Mouse (Mus musculus) spleen, postnatal 10 days (tissue): ENCODE results near the gene Atf3.

Experiments
- DNase-seq, 2 experiments: peaks; one replicate each; pipeline ENCODE4 v3.0.0; 2021 to 2022; ENCODE audit warnings: low spot score in 2 of 2

The Atf3 gene

DNA sequence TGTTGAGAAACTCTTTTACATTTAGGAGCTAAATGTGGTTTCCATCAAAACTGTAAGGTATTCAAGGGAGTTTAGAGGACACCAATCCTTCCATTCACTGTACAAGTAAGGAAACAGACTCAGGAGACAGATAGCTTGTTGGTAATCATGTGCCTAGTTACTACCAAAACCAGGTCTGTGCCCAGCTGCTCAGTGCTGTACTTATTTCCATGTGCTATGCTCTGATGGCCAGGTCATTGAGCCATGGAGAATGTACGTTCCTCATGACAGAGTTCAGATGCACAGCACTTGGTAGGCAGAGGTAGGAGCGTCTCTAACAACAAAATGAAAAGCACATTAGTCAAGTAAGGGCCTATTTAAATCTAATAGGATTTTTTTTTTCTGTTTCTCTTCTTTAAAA lies 8.7 kb upstream of the Atf3 start:
- DNase-seq, result no peak

- DNase-seq, result no peak
These were observed 7.9 kb upstream of the Atf3 start for GRCm38 (mm10) chr1:191225771-191226170.

DNA sequence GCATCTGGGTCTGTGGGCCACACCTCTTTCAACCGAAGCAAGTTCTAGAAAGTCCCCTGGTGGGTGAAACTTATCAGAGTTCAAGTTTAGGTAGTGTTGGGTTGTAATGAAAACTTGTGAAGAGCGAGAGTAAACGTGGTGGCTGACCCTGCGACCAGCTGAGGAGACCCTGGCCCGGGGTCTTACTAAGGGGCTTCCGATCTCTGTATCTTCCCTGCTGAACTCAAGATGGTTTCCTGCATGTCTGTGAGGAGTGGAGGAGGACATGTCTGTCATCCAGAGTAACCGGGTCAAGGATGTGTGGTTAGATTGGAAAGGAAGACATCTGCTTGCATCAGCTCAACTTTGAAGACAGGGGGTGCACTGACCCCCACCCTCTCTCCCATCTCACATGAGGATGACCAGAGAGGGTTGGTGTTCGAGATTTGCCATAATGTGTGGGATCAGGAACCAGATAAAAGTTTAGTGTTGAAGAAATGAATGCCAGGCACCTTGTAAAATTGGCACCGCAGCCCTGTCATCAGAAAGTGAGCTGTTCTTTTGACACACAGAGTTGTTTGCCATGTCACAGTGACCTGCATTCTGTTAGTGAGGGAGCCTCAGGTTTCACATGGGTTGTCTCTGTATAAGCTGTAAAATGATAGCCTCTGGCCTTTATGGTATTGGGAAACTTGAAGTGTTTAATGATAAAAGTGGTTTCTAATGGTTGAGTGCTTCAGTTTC lies 7.3 kb upstream of the Atf3 start:
- DNase-seq, result no peak

- DNase-seq, result peak; percentile 82 to 95
These were observed 6.6 kb upstream of the Atf3 start for GRCm38 (mm10) chr1:191224302-191224980.

- DNase-seq, result peak in 1 of 2 experiments; percentile 28
These were observed 6.1 kb upstream of the Atf3 start for GRCm38 (mm10) chr1:191223930-191224301.

- no peak for DNase-seq
These were observed 4.2 kb upstream of the Atf3 start for GRCm38 (mm10) chr1:191222031-191222430.

GRCm38 (mm10) chr1:191220588-191220987 lies 2.7 kb upstream of the Atf3 start:
- no peak for DNase-seq

GRCm38 (mm10) chr1:191219748-191220147 lies 1.9 kb upstream of the Atf3 start:
- DNase-seq, result no peak

- no peak for DNase-seq
These were observed 744 bp upstream of the Atf3 start for GRCm38 (mm10) chr1:191218583-191218982.

GRCm38 (mm10) chr1:191215776-191216661 lies 1.8 kb downstream of the Atf3 start:
- DNase-seq, result no peak

- no peak for DNase-seq
These were observed 6.7 kb downstream of the Atf3 start for GRCm38 (mm10) chr1:191211096-191211495.

DNA sequence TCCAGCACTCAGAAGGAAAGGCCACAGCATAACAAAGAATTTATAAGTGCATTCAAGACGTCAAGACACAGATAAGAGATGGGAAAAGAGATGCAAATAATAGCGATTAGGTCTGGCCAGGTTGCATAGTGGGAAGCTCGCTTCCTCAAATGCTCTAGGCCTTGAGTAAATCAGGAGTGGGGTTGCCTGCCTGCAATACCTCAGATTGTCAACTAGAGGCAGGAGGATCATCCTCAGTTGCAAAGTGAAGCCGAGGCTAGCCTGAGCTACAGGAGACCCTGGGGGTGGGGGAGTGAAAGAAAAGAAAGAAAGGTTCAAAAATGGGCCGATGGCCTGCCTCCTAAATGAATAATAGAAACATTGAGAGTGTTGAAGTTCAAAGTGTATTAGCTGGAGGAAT lies 12.0 kb downstream of the Atf3 start:
- DNase-seq, result no peak

DNA sequence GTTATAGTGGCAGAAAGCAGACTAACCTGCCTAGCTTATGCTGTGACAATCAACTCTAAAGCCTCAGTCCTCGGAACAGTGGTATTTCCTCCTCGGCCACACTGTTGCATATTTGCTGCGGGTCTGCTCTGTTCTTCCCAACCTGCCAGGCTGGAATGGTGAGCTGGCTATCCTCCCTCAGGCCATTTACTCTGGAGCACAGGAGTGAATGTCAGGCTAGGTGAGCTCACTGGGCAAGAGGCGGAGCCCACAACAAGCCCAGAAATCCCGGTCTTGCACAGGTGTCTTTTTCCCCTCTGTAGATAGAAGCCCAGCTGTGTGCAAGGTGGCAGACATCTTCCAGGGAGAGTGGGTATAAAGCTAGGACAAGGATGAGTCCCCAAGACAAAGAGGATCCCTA lies 13.0 kb downstream of the Atf3 start:
- no peak for DNase-seq

DNA sequence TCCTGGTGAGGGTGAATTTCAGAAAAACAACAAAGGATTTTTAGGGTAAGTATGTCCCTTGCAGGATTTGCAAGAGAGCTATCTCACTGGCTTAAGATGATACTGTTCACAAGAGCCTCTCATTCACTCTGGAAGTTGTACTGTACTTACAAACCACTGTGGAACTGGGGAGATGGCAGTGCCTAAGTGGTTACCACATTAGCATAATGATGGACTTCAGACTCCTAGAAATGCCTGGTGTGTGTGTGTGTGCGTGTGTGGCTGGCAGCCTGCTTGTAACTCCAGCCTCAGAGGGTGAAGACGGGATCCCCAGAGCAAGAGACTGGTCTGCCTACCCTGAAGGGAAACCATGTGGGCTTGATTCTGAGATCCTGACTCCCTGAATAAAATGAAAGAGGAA lies 14.3 kb downstream of the Atf3 start:
- DNase-seq, result no peak

DNA sequence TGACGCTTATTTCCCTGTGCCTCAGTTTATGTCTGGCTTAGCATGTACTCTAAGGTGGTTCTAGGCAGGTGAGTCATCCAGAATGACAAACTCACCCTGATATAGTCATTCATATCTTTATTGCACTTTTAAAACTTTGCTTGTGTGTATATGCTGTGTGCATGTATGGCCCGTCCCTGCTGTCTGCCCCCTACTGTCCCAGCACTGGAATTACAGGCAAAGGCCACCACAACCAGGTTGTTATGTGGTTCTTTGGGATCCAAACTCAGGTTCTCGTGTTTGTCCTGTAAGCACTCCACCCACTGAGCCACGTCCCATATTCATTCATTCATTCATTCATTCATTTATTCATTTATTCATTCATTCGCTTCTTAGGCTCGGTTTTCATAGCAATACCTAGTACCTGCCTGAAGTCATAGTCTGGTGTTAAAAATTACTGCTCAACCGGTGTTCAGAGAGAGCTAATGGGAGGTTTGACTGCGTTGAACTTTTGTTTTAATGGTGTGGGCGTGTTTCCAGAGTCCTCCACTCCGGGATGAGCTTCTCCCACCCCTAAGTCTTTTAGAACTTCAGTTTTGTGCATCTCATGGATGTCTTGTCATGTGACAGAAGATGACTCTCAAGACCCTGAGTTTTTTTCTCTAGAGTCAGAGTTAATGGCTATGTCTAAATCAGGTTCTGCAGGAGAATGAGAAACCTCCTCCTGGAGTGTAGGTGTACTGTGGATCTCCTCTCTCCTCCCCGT lies 15.5 kb downstream of the Atf3 start:
- no peak for DNase-seq

DNA sequence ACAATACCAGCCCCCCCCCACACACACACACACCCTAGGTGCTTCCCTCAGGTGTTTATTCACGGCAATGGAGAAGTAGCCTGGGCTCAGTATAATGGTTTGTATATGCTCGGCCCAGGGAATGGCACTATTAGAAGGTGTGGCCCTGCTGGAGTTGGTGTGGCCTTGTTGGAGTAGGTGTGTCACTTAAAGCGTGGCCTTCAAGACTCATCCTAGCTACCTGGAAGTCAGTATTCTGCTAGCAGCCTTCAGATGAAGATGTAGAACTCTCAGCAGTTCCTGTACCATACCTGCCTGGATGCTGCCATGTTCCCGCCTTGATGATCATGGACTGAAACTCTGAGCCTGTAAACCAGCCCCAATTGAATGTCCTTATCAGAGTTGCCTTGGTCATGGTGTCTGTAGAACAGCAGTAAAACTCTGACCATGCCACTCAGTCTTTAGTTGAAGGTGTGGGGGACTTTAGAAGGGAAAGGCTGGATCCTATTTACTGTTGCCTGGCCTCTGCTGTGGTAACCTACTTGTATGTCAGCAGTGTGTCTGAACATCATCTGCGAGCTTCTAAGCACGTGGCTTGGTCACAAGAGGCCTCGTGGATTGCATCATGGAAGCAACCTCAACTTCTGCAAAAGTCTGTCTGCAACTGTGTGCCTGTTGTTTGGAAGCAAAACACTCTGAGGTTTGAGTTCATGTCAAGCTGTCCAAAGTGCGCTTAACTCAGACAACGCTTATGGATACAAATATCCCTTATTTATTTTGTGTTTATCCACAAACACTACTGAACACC lies 16.8 kb downstream of the Atf3 start:
- peak in 1 of 2 experiments; percentile 29 for DNase-seq

DNA sequence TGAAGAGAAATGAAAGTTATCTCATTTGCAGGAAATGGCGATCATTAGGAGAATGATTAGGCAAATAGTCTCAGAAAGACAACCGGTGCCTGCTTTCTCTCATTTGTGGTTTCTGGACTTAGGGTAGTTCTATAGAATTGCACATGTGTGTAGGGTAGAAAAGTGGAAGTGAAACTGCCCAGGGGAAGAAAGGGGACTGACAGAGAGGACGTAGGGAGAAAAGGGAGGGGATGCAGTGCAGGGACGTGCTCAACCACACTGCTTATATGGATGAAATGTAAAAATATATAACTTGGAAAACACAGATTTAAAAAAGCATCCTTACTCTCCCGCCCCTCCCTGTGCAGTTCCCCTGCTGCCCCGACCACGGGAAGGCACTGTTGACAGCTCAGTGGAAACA lies 19.9 kb downstream of the Atf3 start:
- no peak for DNase-seq

DNA sequence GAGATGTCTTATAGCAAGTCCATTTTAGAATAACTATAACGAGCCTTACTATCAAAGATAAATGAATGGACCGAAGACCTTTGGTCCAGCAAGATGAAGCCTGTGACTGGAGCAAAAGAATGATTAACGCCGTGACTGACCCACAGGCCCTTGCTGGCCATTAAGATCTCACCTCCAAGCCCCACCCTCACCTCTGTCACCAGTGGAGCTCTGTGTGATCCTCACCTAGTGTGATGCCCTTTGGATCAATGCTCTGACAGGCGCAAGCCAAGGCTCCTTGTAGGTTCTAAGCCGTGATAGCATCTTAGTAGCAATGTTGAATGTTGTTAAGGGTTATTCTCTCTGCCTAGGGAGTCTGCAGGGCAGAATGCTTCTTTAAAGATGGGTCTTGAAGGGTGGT lies 21.8 kb downstream of the Atf3 start:
- DNase-seq, result no peak

GRCm38 (mm10) chr1:191193657-191194424 lies 24.0 kb downstream of the Atf3 start:
- peak in 1 of 2 experiments; percentile 60 for DNase-seq

DNA sequence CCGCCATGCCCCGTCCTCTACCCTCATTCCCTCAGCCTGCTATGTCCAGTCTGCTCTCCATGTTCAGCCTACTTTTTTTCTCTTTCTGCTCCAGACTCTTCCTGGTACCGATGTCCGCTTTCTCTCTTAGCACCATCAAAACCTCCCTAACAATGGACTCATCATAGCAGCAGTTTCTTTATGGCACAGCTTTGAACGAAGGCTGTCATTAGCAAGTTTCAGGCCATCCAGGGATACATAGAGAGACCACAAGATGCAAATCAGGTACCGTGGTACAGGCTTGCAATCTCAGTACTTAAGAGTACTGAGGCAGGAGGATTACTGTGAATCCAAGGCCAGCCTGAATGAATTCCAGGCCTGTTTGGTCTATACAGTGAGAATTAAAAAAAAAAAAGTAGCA lies 25.1 kb downstream of the Atf3 start:
- no peak for DNase-seq
